Mouse (Mus musculus): ENCODE measurements at regions not wholly inside any gene's neighbourhood (a gene's known extent, or its start where the extent isn't known, plus 50 kb on each side); places are given as distances from the start of the nearest gene placed in this dataset.

- H3K4me2 ChIP-seq (replicated peaks), result no peak overlapping the region
- H3K4me3 ChIP-seq (replicated peaks), result no peak overlapping the region
- H3K9me3 ChIP-seq (replicated peaks), result no peaks in the 10 kb centered on the region
- no peaks in the 10 kb centered on the region for H3K36me3 ChIP-seq
- peak; percentile 57; the same call in 1 of the 2 replicates for ATAC-seq (ENCODE audit: insufficient number of reproducible peaks, low FRiP score, low TSS enrichment, low read depth)
- WGBS, result 31% methylated on average over 13 of the region's 13 CpGs
- peak overlapping the region; percentile 67 for H3K27ac ChIP-seq (replicated peaks)
- H3K9ac ChIP-seq, result no peak overlapping the region
- peaks cover 12% of the 10 kb centered on the region for H3K4me1 ChIP-seq
- H3K27me3 ChIP-seq, result no peaks in the 10 kb centered on the region
These were observed 415.2 kb upstream of the Meis1 start for GRCm38 (mm10) chr11:19433680-19434619.

GRCm38 (mm10) chr11:19438385-19438784 lies 419.6 kb upstream of the Meis1 start:
- WGBS, result 90% methylated on average over 5 of the region's 5 CpGs
- Histone ChIP-seq H3K36me3 (no peaks in the 10 kb centered on the region), H3K27me3 (no peaks in the 10 kb centered on the region), H3K9me3 (replicated peaks) (no peaks in the 10 kb centered on the region), H3K4me3 (replicated peaks) (no peak overlapping the region), H3K4me2 (replicated peaks) (no peak overlapping the region), H3K9ac (no peak overlapping the region), H3K4me1 (peaks cover 15% of the 10 kb centered on the region), H3K27ac (replicated peaks) (no peak overlapping the region)
- no peak for ATAC-seq (ENCODE audit: insufficient number of reproducible peaks, low FRiP score, low TSS enrichment, low read depth)

- H3K4me1 ChIP-seq, result 0 out of 2 replicates have a peak, but pooled peaks cover 3% of the 10 kb centered on the region
- H3K4me2 ChIP-seq (replicated peaks), result no peak overlapping the region
- H3K9me3 ChIP-seq (replicated peaks), result no peaks in the 10 kb centered on the region
- H3K27ac ChIP-seq (replicated peaks), result no peak overlapping the region
- no peak overlapping the region for H3K4me3 ChIP-seq (replicated peaks)
- WGBS, result 39% methylated on average over 4 of the region's 4 CpGs
- H3K27me3 ChIP-seq, result no peaks in the 10 kb centered on the region
- no peak for ATAC-seq (ENCODE audit: insufficient number of reproducible peaks, low FRiP score, low TSS enrichment, low read depth)
- no peaks in the 10 kb centered on the region for H3K36me3 ChIP-seq
- no peak overlapping the region for H3K9ac ChIP-seq
These were observed 423.2 kb upstream of the Meis1 start for GRCm38 (mm10) chr11:19441936-19442335.

- WGBS, result 68% methylated on average over 12 of the region's 12 CpGs
- no peak for ATAC-seq (ENCODE audit: insufficient number of reproducible peaks, low FRiP score, low TSS enrichment, low read depth)
These were observed 436.9 kb upstream of the Meis1 start for GRCm38 (mm10) chr11:19455391-19456290.

GRCm38 (mm10) chr11:19456577-19456976 lies 437.8 kb upstream of the Meis1 start:
- H3K4me3 ChIP-seq (replicated peaks), result no peak overlapping the region
- H3K36me3 ChIP-seq, result no peaks in the 10 kb centered on the region
- H3K4me2 ChIP-seq (replicated peaks), result no peak overlapping the region
- no peaks in the 10 kb centered on the region for H3K4me1 ChIP-seq
- ATAC-seq (ENCODE audit: insufficient number of reproducible peaks, low FRiP score, low TSS enrichment, low read depth), result no peak
- no peaks in the 10 kb centered on the region for H3K27me3 ChIP-seq
- H3K9me3 ChIP-seq (replicated peaks), result no peaks in the 10 kb centered on the region
- H3K9ac ChIP-seq, result no peak overlapping the region
- no peak overlapping the region for H3K27ac ChIP-seq (replicated peaks)
- WGBS, result 74% methylated on average over 1 of the region's 1 CpGs

More at GRCm38 (mm10) chr11:19455391-19456290, 436.9 kb upstream of the Meis1 start:
- H3K36me3 ChIP-seq, result no peaks in the 10 kb centered on the region
- H3K9me3 ChIP-seq (replicated peaks), result no peaks in the 10 kb centered on the region
- no peak overlapping the region for H3K9ac ChIP-seq
- no peak overlapping the region for H3K27ac ChIP-seq (replicated peaks)
- H3K4me1 ChIP-seq, result no peaks in the 10 kb centered on the region
- no peaks in the 10 kb centered on the region for H3K27me3 ChIP-seq
- H3K4me2 ChIP-seq (replicated peaks), result no peak overlapping the region
- no peak overlapping the region for H3K4me3 ChIP-seq (replicated peaks)

- no peak overlapping the region for H3K4me2 ChIP-seq (replicated peaks)
These were observed 445.1 kb upstream of the Meis1 start for GRCm38 (mm10) chr11:19463730-19464358.

GRCm38 (mm10) chr11:19468373-19468772 lies 449.6 kb upstream of the Meis1 start:
- Histone ChIP-seq H3K4me2 (replicated peaks) (no peak overlapping the region), H3K4me1 (peaks cover 8% of the 10 kb centered on the region; the same call in 1 of the 2 replicates), H3K27ac (replicated peaks) (no peak overlapping the region), H3K9ac (no peak overlapping the region), H3K9me3 (replicated peaks) (no peaks in the 10 kb centered on the region), H3K27me3 (no peaks in the 10 kb centered on the region), H3K36me3 (no peaks in the 10 kb centered on the region), H3K4me3 (replicated peaks) (no peak overlapping the region)
- WGBS, result 78% methylated on average over 3 of the region's 3 CpGs
- no peak for ATAC-seq (ENCODE audit: insufficient number of reproducible peaks, low FRiP score, low TSS enrichment, low read depth)

More at GRCm38 (mm10) chr11:19463730-19464358, 445.1 kb upstream of the Meis1 start:
- peak overlapping the region; percentile 36; the same call in 1 of the 2 replicates for H3K27ac ChIP-seq (replicated peaks)
- no peaks in the 10 kb centered on the region for H3K27me3 ChIP-seq
- no peak overlapping the region for H3K4me3 ChIP-seq (replicated peaks)
- peaks cover 8% of the 10 kb centered on the region; the same call in 1 of the 2 replicates for H3K4me1 ChIP-seq
- WGBS, result 19% methylated on average over 6 of the region's 6 CpGs
- H3K9ac ChIP-seq, result no peak overlapping the region
- ATAC-seq (ENCODE audit: insufficient number of reproducible peaks, low FRiP score, low TSS enrichment, low read depth), result no peak
- H3K9me3 ChIP-seq (replicated peaks), result no peaks in the 10 kb centered on the region
- H3K36me3 ChIP-seq, result no peaks in the 10 kb centered on the region

GRCm38 (mm10) chr11:19468803-19469202 lies 450.0 kb upstream of the Meis1 start:
- Histone ChIP-seq H3K4me1 (peaks cover 7% of the 10 kb centered on the region; the same call in 1 of the 2 replicates), H3K4me3 (replicated peaks) (no peak overlapping the region), H3K9me3 (replicated peaks) (no peaks in the 10 kb centered on the region), H3K4me2 (replicated peaks) (no peak overlapping the region), H3K36me3 (no peaks in the 10 kb centered on the region), H3K9ac (no peak overlapping the region), H3K27ac (replicated peaks) (no peak overlapping the region), H3K27me3 (no peaks in the 10 kb centered on the region)
- 86% methylated on average over 3 of the region's 3 CpGs for WGBS
- no peak for ATAC-seq (ENCODE audit: insufficient number of reproducible peaks, low FRiP score, low TSS enrichment, low read depth)

GRCm38 (mm10) chr11:19470648-19471341 lies 452.0 kb upstream of the Meis1 start:
- Histone ChIP-seq H3K4me2 (replicated peaks) (no peak overlapping the region), H3K9me3 (replicated peaks) (no peaks in the 10 kb centered on the region), H3K4me1 (peaks cover 15% of the 10 kb centered on the region; the same call in 1 of the 2 replicates), H3K27me3 (no peaks in the 10 kb centered on the region), H3K9ac (no peak overlapping the region), H3K27ac (replicated peaks) (no peak overlapping the region), H3K36me3 (no peaks in the 10 kb centered on the region), H3K4me3 (replicated peaks) (no peak overlapping the region)
- WGBS, result 85% methylated on average over 5 of the region's 5 CpGs
- no peak for ATAC-seq (ENCODE audit: insufficient number of reproducible peaks, low FRiP score, low TSS enrichment, low read depth)

GRCm38 (mm10) chr11:19475068-19475786 lies 448.9 kb upstream of the Spred2 start:
- Histone ChIP-seq H3K9ac (no peak overlapping the region), H3K9me3 (replicated peaks) (no peaks in the 10 kb centered on the region), H3K27me3 (no peaks in the 10 kb centered on the region), H3K4me3 (replicated peaks) (no peak overlapping the region; the same call in 1 of the 2 replicates), H3K27ac (replicated peaks) (no peak overlapping the region), H3K36me3 (no peaks in the 10 kb centered on the region), H3K4me1 (peaks cover 15% of the 10 kb centered on the region; the same call in 1 of the 2 replicates), H3K4me2 (replicated peaks) (peak overlapping the region; percentile 28; the same call in 1 of the 2 replicates)
- 20% methylated on average over 18 of the region's 18 CpGs for WGBS
- ATAC-seq (ENCODE audit: insufficient number of reproducible peaks, low FRiP score, low TSS enrichment, low read depth), result no peak
